Mouse (Mus musculus) hindbrain, embryonic 11.5 days (tissue): ENCODE measurements around the gene Zfp638. TPM values are rescaled to one million over a fixed set of nuclear protein-coding genes. Genes with fewer than 3 reads are reported as not detected.
A peak's percentile ranks its signal among the peaks of the same experiment; 100 is the strongest.

ENCODE experiments used
- ATAC-seq: fragments of 200-750 bp; cut with Nextera tagmentation; 2 replicates; pipeline ENCODE4 v1.8.0; 2017; ENCODE audit warnings: mild to moderate bottlenecking, moderate TSS enrichment, moderate library complexity; ENCODE audit not compliant: low FRiP score
- DNase-seq: peaks from one replicate; pipeline ENCODE4 v3.0.0-alpha.2; 2015; ENCODE audit warnings: low spot score
- H3K27ac ChIP-seq: fragments of 300-500 bp; sonication (generic); 2 replicates; pipeline ENCODE4 v1.5.1; 2014; ENCODE audit warnings: mild to moderate bottlenecking, low read depth, low read length
- H3K27me3 ChIP-seq: fragments of 300-500 bp; sonication (generic); 2 replicates; pipeline ENCODE4 v1.6.1; 2014; ENCODE audit warnings: mild to moderate bottlenecking, low read length, moderate library complexity, mixed read lengths; ENCODE audit not compliant: control insufficient read depth, insufficient read depth
- H3K36me3 ChIP-seq: fragments of 300-500 bp; sonication (generic); 2 replicates; pipeline ENCODE4 v1.6.1; 2014; ENCODE audit warnings: mild to moderate bottlenecking, low read length, moderate library complexity, mixed read lengths; ENCODE audit not compliant: control insufficient read depth, insufficient read depth
- H3K4me1 ChIP-seq: fragments of 300-500 bp; sonication (generic); replicated peaks from 2 replicates; pipeline ENCODE4 v1.6.1; 2014; ENCODE audit warnings: low read length, mixed read lengths; ENCODE audit not compliant: control insufficient read depth, insufficient read depth
- H3K4me2 ChIP-seq: fragments of 300-500 bp; sonication (generic); replicated peaks from 2 replicates; pipeline ENCODE4 v1.6.1; 2014; ENCODE audit warnings: mild to moderate bottlenecking, low read depth, low read length
- H3K4me3 ChIP-seq: fragments of 300-500 bp; sonication (generic); 2 replicates; pipeline ENCODE4 v1.5.1; 2014; ENCODE audit warnings: low read depth, low read length
- H3K9ac ChIP-seq: fragments of 300-500 bp; sonication (generic); 2 replicates; pipeline ENCODE4 v1.6.1; 2014; ENCODE audit warnings: low read depth, low read length
- H3K9me3 ChIP-seq: fragments of 300-500 bp; sonication (generic); 2 replicates; pipeline ENCODE4 v1.6.1; 2016; ENCODE audit warnings: low read length; ENCODE audit not compliant: control insufficient read depth
- WGBS: fragments of 180-500 bp; shearing (Covaris S2); extraction: QIAGEN DNeasy Blood & Tissue Kit; methylation state at CpG from one replicate; pipeline ENCODE4 v1.1.7; 2014; 5-methylcytosine and 5-hydroxymethylcytosine counted together
- polyA plus RNA-seq: library from polyadenylated mRNA; unstranded; fragments of >200 nt; fragmentation: Nextera tagmentation; extraction: Ambion mirVana; gene quantifications from 2 replicates; pipeline ENCODE4 v1.2.1, GENCODE M21; 2014

The Zfp638 gene
- polyA plus RNA-seq, 1 experiment from 2014 or later = 119 TPM

- peak overlapping the region; percentile 43; the same call in 1 of the 2 replicates for H3K9ac ChIP-seq
- H3K4me3 ChIP-seq = peak overlapping the region; percentile 51
- peak overlapping the region; percentile 72 for H3K4me2 ChIP-seq
- no peaks in the 10 kb centered on the region; the same call in 1 of the 2 replicates for H3K4me1 ChIP-seq
- H3K36me3 ChIP-seq = no peaks in the 10 kb centered on the region
- DNase-seq = peak; percentile 53
- no peaks in the 10 kb centered on the region for H3K27me3 ChIP-seq
- no peak overlapping the region for H3K27ac ChIP-seq
- H3K9me3 ChIP-seq = no peaks in the 10 kb centered on the region
- ATAC-seq = peak; percentile 41; the same call in 1 of the 2 replicates
- WGBS = 4% methylated on average over 19 of the region's 19 CpGs
These were observed 983 bp downstream of the Zfp638 start for GRCm38 (mm10) chr6:83867598-83868585.

- Histone ChIP-seq H3K4me2 (no peak overlapping the region), H3K4me3 (no peak overlapping the region), H3K27me3 (no peaks in the 10 kb centered on the region), H3K9ac (no peak overlapping the region), H3K36me3 (no peaks in the 10 kb centered on the region), H3K9me3 (no peaks in the 10 kb centered on the region), H3K27ac (no peak overlapping the region), H3K4me1 (no peaks in the 10 kb centered on the region)
- 4% methylated on average over 4 of the region's 4 CpGs for WGBS
- DNase-seq (peak; percentile 78), ATAC-seq (no peak)
These were observed 12.9 kb downstream of the Zfp638 start for GRCm38 (mm10) chr6:83879815-83880214.

- no peak overlapping the region for H3K27ac ChIP-seq
- no peak overlapping the region for H3K4me3 ChIP-seq
- H3K4me1 ChIP-seq = no peaks in the 10 kb centered on the region
- no peak overlapping the region for H3K4me2 ChIP-seq
- no peaks in the 10 kb centered on the region for H3K27me3 ChIP-seq
- ATAC-seq (no peak), DNase-seq (no peak)
- no peaks in the 10 kb centered on the region for H3K36me3 ChIP-seq
- WGBS = 90% methylated on average over 3 of the region's 3 CpGs
- no peak overlapping the region for H3K9ac ChIP-seq
- no peaks in the 10 kb centered on the region for H3K9me3 ChIP-seq
These were observed 19.9 kb downstream of the Zfp638 start for GRCm38 (mm10) chr6:83886789-83887188.

GRCm38 (mm10) chr6:83888802-83889201, 21.9 kb downstream of the Zfp638 start:
- Histone ChIP-seq H3K36me3 (no peaks in the 10 kb centered on the region), H3K4me3 (no peak overlapping the region), H3K27me3 (no peaks in the 10 kb centered on the region), H3K4me1 (no peaks in the 10 kb centered on the region), H3K9ac (no peak overlapping the region), H3K9me3 (no peaks in the 10 kb centered on the region), H3K4me2 (no peak overlapping the region), H3K27ac (no peak overlapping the region)
- ATAC-seq = no peak
- 88% methylated on average over 1 of the region's 1 CpGs for WGBS
- no peak for DNase-seq

GRCm38 (mm10) chr6:83890281-83891015, 23.5 kb downstream of the Zfp638 start:
- no peak overlapping the region for H3K9ac ChIP-seq
- H3K9me3 ChIP-seq = no peaks in the 10 kb centered on the region
- no peak overlapping the region for H3K4me2 ChIP-seq
- no peak for DNase-seq
- no peak overlapping the region for H3K4me3 ChIP-seq
- H3K4me1 ChIP-seq = no peaks in the 10 kb centered on the region
- no peak for ATAC-seq
- H3K27me3 ChIP-seq = no peaks in the 10 kb centered on the region
- whole genome bisulfite sequencing = 38% methylated on average over 2 of the region's 2 CpGs
- H3K27ac ChIP-seq = no peak overlapping the region
- H3K36me3 ChIP-seq = no peaks in the 10 kb centered on the region

- H3K27ac ChIP-seq = no peak overlapping the region
- no peak for ATAC-seq
- no peak overlapping the region for H3K4me3 ChIP-seq
- 93% methylated on average over 5 of the region's 5 CpGs for WGBS
- DNase-seq = no peak
- H3K4me1 ChIP-seq = no peaks in the 10 kb centered on the region
- H3K27me3 ChIP-seq = no peaks in the 10 kb centered on the region
- no peaks in the 10 kb centered on the region for H3K9me3 ChIP-seq
- no peak overlapping the region for H3K9ac ChIP-seq
- no peak overlapping the region for H3K4me2 ChIP-seq
- no peaks in the 10 kb centered on the region for H3K36me3 ChIP-seq
These were observed 24.3 kb downstream of the Zfp638 start for GRCm38 (mm10) chr6:83891251-83891650.

- ATAC-seq (no peak), DNase-seq (no peak)
- Histone ChIP-seq H3K4me3 (no peak overlapping the region), H3K9me3 (no peaks in the 10 kb centered on the region), H3K4me2 (no peak overlapping the region), H3K27me3 (no peaks in the 10 kb centered on the region), H3K4me1 (no peaks in the 10 kb centered on the region), H3K9ac (no peak overlapping the region), H3K27ac (no peak overlapping the region), H3K36me3 (no peaks in the 10 kb centered on the region)
- WGBS = 93% methylated on average over 2 of the region's 2 CpGs
These were observed 24.8 kb downstream of the Zfp638 start for GRCm38 (mm10) chr6:83891687-83892086.

- H3K9me3 ChIP-seq = no peaks in the 10 kb centered on the region
- no peaks in the 10 kb centered on the region for H3K36me3 ChIP-seq
- no peak overlapping the region for H3K4me3 ChIP-seq
- no peak for ATAC-seq
- no peak overlapping the region for H3K27ac ChIP-seq
- no peak overlapping the region for H3K4me2 ChIP-seq
- H3K4me1 ChIP-seq = no peaks in the 10 kb centered on the region
- DNase-seq = no peak
- 100% methylated on average over 1 of the region's 1 CpGs for WGBS
- H3K9ac ChIP-seq = no peak overlapping the region
- no peaks in the 10 kb centered on the region for H3K27me3 ChIP-seq
These were observed 26.2 kb downstream of the Zfp638 start for GRCm38 (mm10) chr6:83893086-83893485.
